Comparison of ENCODE assay signal across 28 mouse cellular contexts in the genomic region with DNA sequence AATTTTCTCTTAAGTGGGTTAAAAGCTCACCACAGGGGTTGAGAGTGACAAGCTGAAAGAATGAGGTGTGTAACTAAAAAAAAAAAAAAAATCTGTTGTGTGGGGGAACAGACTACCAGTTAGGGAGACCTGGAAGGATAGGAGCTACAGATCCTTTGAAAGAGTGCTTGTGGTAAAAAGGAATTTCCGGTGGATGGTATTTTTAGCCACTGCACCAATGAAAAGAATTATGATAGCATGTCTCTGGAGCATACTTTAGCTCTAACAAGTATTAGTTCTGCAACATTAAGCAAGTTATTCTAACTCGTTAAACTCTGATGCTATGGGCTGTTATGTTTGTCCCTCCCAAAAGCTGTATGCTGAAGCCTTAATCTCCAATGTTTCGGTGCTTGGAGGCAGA.
"Had no signal": no experiment of that assay in that cellular context is flagged by ENCODE, and none has a peak within 500 bp of the region (broad histone marks: within the 10 kb centered on the region; RNA-seq: fewer than 3 reads in every experiment).

No protein-coding gene starts in this region.

- H3K4me2 ChIP-seq: embryonic facial prominence, embryonic 12.5 days; embryonic facial prominence, embryonic 13.5 days; embryonic facial prominence, embryonic 15.5 days; forebrain, embryonic 12.5 days; forebrain, embryonic 13.5 days; forebrain, embryonic 15.5 days had no signal

- H3K4me1 ChIP-seq: embryonic facial prominence, embryonic 10.5 days; embryonic facial prominence, embryonic 12.5 days; embryonic facial prominence, embryonic 13.5 days; embryonic facial prominence, embryonic 15.5 days; forebrain, embryonic 10.5 days; forebrain, embryonic 12.5 days; forebrain, embryonic 13.5 days; forebrain, embryonic 15.5 days had no signal

- H3K9me3 ChIP-seq: embryonic facial prominence, embryonic 10.5 days; embryonic facial prominence, embryonic 12.5 days; embryonic facial prominence, embryonic 13.5 days; embryonic facial prominence, embryonic 15.5 days; forebrain, embryonic 10.5 days; forebrain, embryonic 12.5 days; forebrain, embryonic 13.5 days; forebrain, embryonic 15.5 days had no signal

- H3K27me3 ChIP-seq: embryonic facial prominence, embryonic 12.5 days; embryonic facial prominence, embryonic 13.5 days; embryonic facial prominence, embryonic 15.5 days; forebrain, embryonic 12.5 days; forebrain, embryonic 13.5 days; forebrain, embryonic 15.5 days had no signal

- H3K4me3 ChIP-seq: embryonic facial prominence, embryonic 10.5 days; embryonic facial prominence, embryonic 12.5 days; embryonic facial prominence, embryonic 13.5 days; embryonic facial prominence, embryonic 15.5 days; erythroblast, embryonic 14.5 days; forebrain, embryonic 10.5 days; forebrain, embryonic 12.5 days; forebrain, embryonic 13.5 days; forebrain, embryonic 15.5 days; gastrocnemius, adult 2 months; heart, adult 2 months had no signal

- H3K27ac ChIP-seq: embryonic facial prominence, embryonic 10.5 days; embryonic facial prominence, embryonic 12.5 days; embryonic facial prominence, embryonic 13.5 days; embryonic facial prominence, embryonic 15.5 days; forebrain, embryonic 10.5 days; forebrain, embryonic 12.5 days; forebrain, embryonic 13.5 days; forebrain, embryonic 15.5 days; gastrocnemius, adult 2 months; heart, adult 2 months had no signal

- H3K9ac ChIP-seq: embryonic facial prominence, embryonic 12.5 days; embryonic facial prominence, embryonic 13.5 days; embryonic facial prominence, embryonic 15.5 days; forebrain, embryonic 12.5 days; forebrain, embryonic 13.5 days; forebrain, embryonic 15.5 days; forebrain, postnatal 0 days had no signal

- ATAC-seq: forebrain, embryonic 13.5 days; forebrain, embryonic 14.5 days; forebrain, embryonic 15.5 days; forebrain, embryonic 16.5 days; forebrain, postnatal 0 days had no signal

- H3K36me3 ChIP-seq: embryonic facial prominence, embryonic 10.5 days; embryonic facial prominence, embryonic 12.5 days; embryonic facial prominence, embryonic 13.5 days; embryonic facial prominence, embryonic 15.5 days; forebrain, embryonic 10.5 days; forebrain, embryonic 12.5 days; forebrain, embryonic 15.5 days had no signal

- DNase-seq: cerebellum, adult 8-10 months; cerebellum, adult 9-10 months; cerebellum, adult 9-11 months; cerebellum, postnatal 10 days; cerebellum, postnatal 14 days; cerebellum, postnatal 25 days; cerebellum, postnatal 36 days; embryo, embryonic 11 days; forebrain, postnatal 0 days; gastrocnemius, adult 2 months; gastrocnemius, postnatal 10 days; gastrocnemius, postnatal 14 days; gastrocnemius, postnatal 25 days; gastrocnemius, postnatal 36 days; heart, adult 11 months; heart, adult 18-20 months; heart, adult 2 months had no signal
